Comparison of ENCODE assay signal across 1 mouse cellular context in the genomic region with DNA sequence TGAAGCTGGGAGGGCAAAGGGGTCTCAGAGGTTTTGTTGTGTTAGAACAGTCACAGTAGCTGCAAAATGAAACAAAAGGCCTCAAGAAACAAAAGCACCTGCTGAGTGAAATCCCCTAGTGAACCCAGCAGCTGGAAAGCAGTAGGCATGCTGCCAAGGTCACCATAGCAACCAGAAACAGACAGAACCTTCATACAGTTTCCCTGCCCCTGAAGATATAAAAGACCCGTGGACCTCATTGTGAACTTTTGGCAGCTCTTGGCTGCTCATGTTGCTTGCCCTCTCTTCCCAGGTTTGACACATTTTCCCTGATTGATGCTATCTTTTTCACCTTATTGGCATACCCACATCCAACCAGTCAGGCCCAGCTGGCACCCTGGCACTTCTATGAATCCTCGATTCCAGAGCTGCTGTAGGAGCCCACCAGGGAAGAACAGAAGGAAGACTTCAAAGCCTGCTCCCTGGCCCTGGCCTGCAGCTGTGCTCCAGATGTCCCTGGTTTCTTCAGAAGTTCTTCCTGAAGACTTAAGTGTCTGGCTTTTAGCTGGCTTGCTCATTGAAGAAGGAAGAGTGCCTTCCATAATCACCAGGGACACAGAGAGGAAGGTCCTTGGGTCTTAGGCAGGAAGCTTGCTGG.
TF ChIP-seq lines count a peak whose summit lies in the region.

No protein-coding gene starts in this region.

TF ChIP-seq in MEL, 35 proteins besides CTCF, POLR2A, EP300 and RAD21 (continued from another document):
- no peak for TF ChIP-seq POLR2AphosphoS5 (IDR thresholded peaks at IDR 0.05; ENCODE audit: borderline replicate concordance, low read depth, low read length)
- TF ChIP-seq POLR2AphosphoS2 (IDR thresholded peaks at IDR 0.05; ENCODE audit: low read length) = no peak
- no peak for TF ChIP-seq E2F4 (IDR thresholded peaks at IDR 0.05; ENCODE audit: borderline replicate concordance, low read depth, low read length)
- no peak for TF ChIP-seq NRF1 (IDR thresholded peaks at IDR 0.05; ENCODE audit: insufficient read depth, low read depth, low read length, poor library complexity, severe bottlenecking)
- no peak for TF ChIP-seq TBP (IDR thresholded peaks at IDR 0.05; ENCODE audit: low read depth, low read length)
- no peak for TF ChIP-seq ZMIZ1 (IDR thresholded peaks at IDR 0.05; ENCODE audit: low read depth, low read length)
- TF ChIP-seq MEF2A (IDR thresholded peaks at IDR 0.05; ENCODE audit: extremely low read depth, insufficient replicate concordance, low read depth, low read length, poor library complexity, severe bottlenecking) = no peak
- no peak for TF ChIP-seq ETS1 (IDR thresholded peaks at IDR 0.05; ENCODE audit: low read depth, low read length)
